Mouse (Mus musculus): ENCODE data around the gene Elk4.

DNA sequence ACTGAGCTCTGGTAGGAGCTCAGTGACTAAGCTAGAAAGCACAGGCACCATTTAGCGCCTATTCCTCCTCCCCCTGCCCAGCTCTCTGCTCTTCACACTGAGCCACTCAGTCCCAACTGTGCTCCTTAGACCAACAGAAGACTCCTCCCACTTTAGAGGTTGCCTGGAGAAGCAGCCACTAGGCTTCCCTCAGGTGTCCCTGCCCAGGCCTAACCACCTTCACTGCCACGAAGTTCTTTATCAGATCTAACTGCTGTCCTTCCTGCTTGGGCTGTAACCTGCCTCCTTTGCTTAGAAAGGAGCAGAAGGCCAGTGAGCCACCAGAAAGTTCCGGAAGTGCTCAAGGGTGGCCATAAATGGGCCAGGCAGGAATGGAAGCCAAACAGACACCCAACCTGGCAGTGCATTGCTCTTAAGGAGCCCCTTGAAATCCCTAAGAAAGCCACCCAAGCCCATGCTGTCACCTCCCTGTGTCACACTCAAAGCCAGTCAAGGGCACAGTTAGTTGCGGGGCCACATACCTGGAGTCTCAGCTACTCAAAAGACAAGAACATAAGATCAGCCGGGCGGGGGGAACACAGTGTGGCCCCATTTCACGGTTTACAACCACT, 47.8 kb downstream of the Elk4 start:
- TF ChIP-seq CTCF (IDR thresholded peaks at IDR 0.05; ENCODE audit: insufficient read depth, low read length) = no peak
- no peak for TF ChIP-seq POLR2A (IDR thresholded peaks at IDR 0.05; ENCODE audit: borderline replicate concordance, extremely low read depth, low read depth, low read length)

Measured in lung, adult 2 months (tissue).